Mouse (Mus musculus) CH12.LX (cell line): Measurements from ENCODE around the gene Wdr38. TPM values are rescaled to one million over a fixed set of nuclear protein-coding genes. Genes with fewer than 3 reads are reported as not detected.

Experiments
- DNase-seq: peaks from one replicate; pipeline ENCODE4 v3.0.0-alpha.2; 2013; ENCODE audit errors: extremely low read depth
- H3K27ac ChIP-seq: 2 replicates; pipeline ENCODE4 v1.5.1; 2012; ENCODE audit warnings: low read depth, mild to moderate bottlenecking, control low read depth, moderate library complexity; ENCODE audit not compliant: insufficient read depth
- H3K27me3 ChIP-seq: replicated peaks from 2 replicates; pipeline ENCODE3; 2012; ENCODE audit warnings: inconsistent platforms
- H3K36me3 ChIP-seq, 2 experiments: replicated peaks in 1 of 2; 2 replicates each; pipeline versions ENCODE3 to v1.6.1; 2012; ENCODE audit warnings: inconsistent platforms in 1 of 2, low read length in 1 of 2, mild to moderate bottlenecking in 1 of 2, mixed read lengths in 1 of 2, moderate library complexity in 1 of 2; ENCODE audit not compliant: control insufficient read depth in 1 of 2, insufficient read depth in 1 of 2
- H3K4me1 ChIP-seq, 2 experiments: 2 replicates each; pipeline ENCODE4 v1.6.1; 2012; ENCODE audit warnings: inconsistent platforms in 1 of 2, moderate library complexity in 1 of 2; ENCODE audit not compliant: insufficient read depth in 2 of 2, control insufficient read depth in 1 of 2
- H3K4me2 ChIP-seq: 2 replicates; pipeline ENCODE4 v1.6.1; 2012; ENCODE audit warnings: low read depth, mild to moderate bottlenecking, control low read depth; ENCODE audit not compliant: poor library complexity, insufficient read depth, severe bottlenecking
- H3K4me3 ChIP-seq, 3 experiments: fragments of 150-350 bp in 1 of 3; sonication (generic) in 1 of 3; replicated peaks in 1 of 3; 2 replicates each; pipeline versions ENCODE3 to v1.5.1; 2011 to 2012; ENCODE audit warnings: low read depth in 2 of 3, low read length in 2 of 3, mild to moderate bottlenecking in 2 of 3, moderate library complexity in 2 of 3, control low read depth in 1 of 3, improper control_type of control experiment in 1 of 3, inconsistent platforms in 1 of 3, mixed read lengths in 1 of 3; ENCODE audit not compliant: poor library complexity in 1 of 3
- H3K79me2 ChIP-seq: replicated peaks from 2 replicates; pipeline ENCODE4 v1.6.1; 2012; ENCODE audit warnings: mild to moderate bottlenecking, moderate library complexity; ENCODE audit not compliant: control insufficient read depth, poor library complexity, insufficient read depth, severe bottlenecking; ENCODE audit errors: extremely low read depth
- H3K9ac ChIP-seq: 2 replicates; pipeline ENCODE4 v1.6.1; 2012; ENCODE audit warnings: low read depth, mild to moderate bottlenecking, control low read depth, moderate library complexity; ENCODE audit not compliant: insufficient read depth
- H3K9me3 ChIP-seq: replicated peaks from 2 replicates; pipeline ENCODE3; 2012; ENCODE audit warnings: low read length, inconsistent platforms, mixed read lengths
- CHD2 ChIP-seq: IDR thresholded peaks from 2 replicates; pipeline ENCODE4 v1.6.1; 2011; ENCODE audit warnings: low read length, improper control_type of control experiment
- CTCF ChIP-seq, 2 experiments: IDR thresholded peaks in 1 of 2; conservative IDR thresholded peaks in 1 of 2; 2 replicates each; pipeline ENCODE4 v1.5.1; 2011 to 2012; ENCODE audit warnings: low read depth in 2 of 2, low read length in 2 of 2, improper control_type of control experiment in 1 of 2, inconsistent platforms in 1 of 2, mild to moderate bottlenecking in 1 of 2, moderate library complexity in 1 of 2
- E2F4 ChIP-seq: IDR thresholded peaks from 2 replicates; pipeline ENCODE4 v1.6.1; 2011; ENCODE audit warnings: low read depth, low read length, improper control_type of control experiment; ENCODE audit not compliant: insufficient replicate concordance
- EP300 ChIP-seq: IDR thresholded peaks from 2 replicates; pipeline ENCODE4 v1.6.1; 2011; ENCODE audit warnings: low read length, improper control_type of control experiment
- IRF4 ChIP-seq: IDR thresholded peaks from 2 replicates; pipeline ENCODE4 v1.6.1; 2014; ENCODE audit warnings: low read depth, mild to moderate bottlenecking, inconsistent platforms, low read length, improper control_type of control experiment
- JUN ChIP-seq: IDR thresholded peaks from 2 replicates; pipeline ENCODE4 v1.6.1; 2011; ENCODE audit warnings: low read depth, mild to moderate bottlenecking, low read length, improper control_type of control experiment, moderate library complexity; ENCODE audit not compliant: insufficient read depth
- JUND ChIP-seq: conservative IDR thresholded peaks from 2 replicates; pipeline ENCODE4 v1.6.1; 2011; ENCODE audit warnings: low read depth, low read length, improper control_type of control experiment
- KAT2A ChIP-seq: IDR thresholded peaks from 2 replicates; pipeline ENCODE4 v1.6.1; 2012; ENCODE audit warnings: low read length, improper control_type of control experiment, inconsistent platforms; ENCODE audit not compliant: insufficient replicate concordance
- MAX ChIP-seq: IDR thresholded peaks from 2 replicates; pipeline ENCODE4 v1.6.1; 2011; ENCODE audit warnings: low read length, improper control_type of control experiment
- MAZ ChIP-seq: IDR thresholded peaks from 2 replicates; pipeline ENCODE4 v1.6.1; 2012; ENCODE audit warnings: low read depth, mild to moderate bottlenecking, inconsistent platforms, low read length, improper control_type of control experiment, moderate library complexity
- MEF2A ChIP-seq: IDR thresholded peaks from 2 replicates; pipeline ENCODE4 v1.6.1; 2014; ENCODE audit warnings: low read depth, mild to moderate bottlenecking, inconsistent platforms, low read length, improper control_type of control experiment, borderline replicate concordance
- MXI1 ChIP-seq: IDR thresholded peaks from 2 replicates; pipeline ENCODE4 v1.6.1; 2011; ENCODE audit warnings: mild to moderate bottlenecking, low read depth, low read length, improper control_type of control experiment
- MYC ChIP-seq: IDR thresholded peaks from 2 replicates; pipeline ENCODE4 v1.6.1; 2011; ENCODE audit warnings: low read depth, mild to moderate bottlenecking, improper control_type of control experiment, low read length
- NELFE ChIP-seq: IDR thresholded peaks from 2 replicates; pipeline ENCODE4 v1.6.1; 2011; ENCODE audit warnings: low read depth, low read length, improper control_type of control experiment
- NRF1 ChIP-seq: IDR thresholded peaks from 2 replicates; pipeline ENCODE4 v1.6.1; 2014; ENCODE audit warnings: low read depth, mild to moderate bottlenecking, inconsistent platforms, low read length, improper control_type of control experiment, moderate library complexity
- POLR2A ChIP-seq: IDR thresholded peaks from 2 replicates; pipeline ENCODE4 v1.6.1; 2011; ENCODE audit warnings: low read depth, mild to moderate bottlenecking, improper control_type of control experiment, low read length
- RCOR1 ChIP-seq: conservative IDR thresholded peaks from 2 replicates; pipeline ENCODE4 v1.6.1; 2012; ENCODE audit warnings: low read depth, mild to moderate bottlenecking, inconsistent platforms, low read length, improper control_type of control experiment
- SMC3 ChIP-seq: IDR thresholded peaks from 2 replicates; pipeline ENCODE4 v1.6.1; 2011; ENCODE audit warnings: low read depth, low read length, improper control_type of control experiment
- TBP ChIP-seq: conservative IDR thresholded peaks from 2 replicates; pipeline ENCODE4 v1.6.1; 2011; ENCODE audit warnings: low read depth, low read length, improper control_type of control experiment
- TCF12 ChIP-seq: IDR thresholded peaks from 2 replicates; pipeline ENCODE4 v1.6.1; 2014; ENCODE audit warnings: low read depth, mild to moderate bottlenecking, inconsistent platforms, low read length, improper control_type of control experiment
- USF1 ChIP-seq: IDR thresholded peaks from 2 replicates; pipeline ENCODE4 v1.6.1; 2014; ENCODE audit warnings: low read depth, mild to moderate bottlenecking, inconsistent platforms, low read length, improper control_type of control experiment
- USF2 ChIP-seq: conservative IDR thresholded peaks from 2 replicates; pipeline ENCODE4 v1.6.1; 2011; ENCODE audit warnings: low read depth, low read length, improper control_type of control experiment
- ZKSCAN1 ChIP-seq: IDR thresholded peaks from 2 replicates; pipeline ENCODE4 v1.6.1; 2012; ENCODE audit warnings: low read depth, inconsistent platforms, low read length, improper control_type of control experiment, borderline replicate concordance
- dilution Hi-C: fragments of 300-500 bp; cut with MboI; formaldehyde crosslinking; loops from 2 replicates; pipeline ENCODE4 v1.14.3; 2020; ENCODE audit warnings: low sequenced_read_pairs; ENCODE audit not compliant: extremely low pct_unique_long_range_greater_than_20kb, extremely low pct_ligation_motif_present
- in situ Hi-C: fragments of 300-500 bp; cut with MboI; formaldehyde crosslinking; loops from 3 replicates; pipeline ENCODE4 v1.14.3; 2019; ENCODE audit warnings: low sequenced_read_pairs, low pct_ligation_motif_present, low pct_unique_long_range_greater_than_20kb, mixed read lengths
- polyA plus RNA-seq: library from polyadenylated mRNA; unstranded; fragments of >175 nt; gene quantifications from 2 replicates; pipeline ENCODE4 v1.2.1, GENCODE M21; 2012; ENCODE audit warnings: low read depth; ENCODE audit not compliant: insufficient read length
- total RNA-seq, 2 experiments: library from RNA; depleted of rRNA; stranded (reverse); fragments of 300-350 nt in 1 of 2; fragments of >200 nt in 1 of 2; gene quantifications; 2 replicates each; pipeline ENCODE4 v1.2.3; 2012 to 2014

Wdr38 gene
- total and polyA plus RNA-seq, 3 experiments, result 0.28 to 1.0 (median 0.40) TPM

DNA sequence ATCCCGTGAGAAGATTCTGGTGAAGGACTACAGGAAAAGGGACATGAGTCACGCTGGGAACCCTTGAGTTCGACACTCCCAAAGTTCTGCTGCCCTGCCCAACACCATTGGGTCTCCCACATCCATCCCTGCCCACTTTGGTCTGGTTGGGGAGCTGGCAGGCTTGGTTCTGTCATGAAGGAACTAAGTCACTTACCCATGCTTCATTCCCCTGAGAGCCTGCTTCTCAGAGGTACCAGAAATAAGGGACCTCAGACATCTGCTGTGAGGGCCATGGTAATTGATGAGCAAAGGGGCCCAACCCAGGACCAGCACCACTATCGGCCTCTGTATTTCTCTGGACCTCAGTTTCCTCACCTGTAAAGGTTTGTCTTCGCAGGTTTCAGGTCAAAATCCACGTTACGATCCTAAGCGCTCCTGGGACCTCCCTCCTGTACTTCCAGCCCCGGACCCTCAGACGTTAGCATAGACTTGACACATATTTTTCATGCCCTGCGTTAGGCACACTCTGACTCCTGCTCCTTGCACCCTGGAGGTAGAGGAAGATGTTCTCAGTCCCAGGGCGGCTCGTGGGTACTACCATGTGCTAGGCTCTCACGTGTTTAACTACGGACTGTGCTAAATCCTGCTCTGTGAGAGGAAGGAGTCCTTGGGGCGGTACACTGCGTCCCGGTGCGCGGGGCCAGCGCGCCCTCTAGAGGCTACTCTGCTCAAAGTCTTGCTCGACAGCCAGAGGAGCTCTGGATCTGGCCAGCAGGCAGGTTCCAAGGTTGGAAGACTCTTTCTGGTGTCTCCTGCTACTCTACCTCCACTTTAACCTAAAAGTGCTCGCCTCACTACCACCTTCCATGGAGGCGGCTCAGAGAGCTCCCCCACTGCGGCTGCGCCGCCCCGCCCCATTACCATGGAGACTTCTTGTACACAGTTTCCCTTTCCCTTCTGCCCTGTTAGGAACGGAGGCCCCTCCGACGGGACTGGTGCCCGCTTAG lies at the start of gene Wdr38 (continued):
- peak; percentile 58; the same call in 1 of the 2 replicates for TF ChIP-seq TCF12
- TF ChIP-seq, all 38 proteins: peak for 21

DNA sequence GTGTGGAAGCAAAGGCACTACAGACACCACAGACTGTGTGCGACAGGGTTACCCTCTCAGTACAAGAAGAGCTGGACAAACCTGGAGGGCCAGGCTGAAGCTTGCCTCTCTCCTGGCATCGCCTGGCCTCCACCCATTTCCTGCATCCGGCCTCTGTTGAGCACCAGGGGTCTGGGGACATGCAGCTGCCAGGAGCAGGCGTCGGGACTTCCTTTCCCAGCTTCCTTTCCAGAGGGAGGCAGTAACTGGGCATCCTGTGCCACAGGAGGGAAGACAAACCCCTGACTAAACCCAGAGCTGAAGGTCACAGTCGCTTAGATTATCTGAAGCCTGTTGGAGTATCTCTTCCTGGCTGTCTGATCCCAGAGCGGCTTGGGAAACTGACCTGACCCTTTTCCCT lies 49.7 kb upstream of the Wdr38 start:
- no peak overlapping the region for H3K4me3 ChIP-seq
- in situ Hi-C loops, result no loop called here

DNA sequence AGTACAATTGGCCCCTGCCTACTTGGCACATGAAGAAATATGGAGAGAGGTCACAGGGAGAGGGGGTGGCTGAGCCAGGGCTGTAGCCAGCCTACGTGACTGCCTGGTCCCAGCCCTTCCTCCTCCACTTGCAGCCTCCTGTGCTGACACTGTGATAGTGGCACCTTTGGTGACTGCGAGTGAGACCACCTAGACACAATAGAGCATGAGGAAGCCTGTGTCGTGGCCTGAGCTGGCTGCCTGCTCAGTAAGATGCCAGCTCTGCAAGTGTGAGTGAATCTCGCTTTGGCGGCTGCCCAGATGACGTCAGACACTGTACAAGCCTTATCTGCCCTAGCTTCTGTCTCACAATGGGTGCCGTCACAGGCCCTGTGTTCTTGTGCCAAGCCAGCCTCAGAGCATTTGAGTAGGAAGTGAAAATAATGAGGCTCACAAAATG lies 47.0 kb upstream of the Wdr38 start:
- no peak overlapping the region for H3K4me3 ChIP-seq
- no peaks in the 10 kb centered on the region for H3K79me2 ChIP-seq
- in situ Hi-C loops, result no loop called here
- no peak overlapping the region for H3K27ac ChIP-seq
- no peak for DNase-seq
- dilution Hi-C loops, result no loop called here
- H3K4me1 ChIP-seq, result peaks cover 7 to 28% of the 10 kb centered on the region in 2 experiments; a peak in 3 of 4 replicates
- H3K9ac ChIP-seq, result no peak overlapping the region
- no peak for TF ChIP-seq EP300
- TF ChIP-seq TBP, result no peak
- no peak for TF ChIP-seq JUN
- TF ChIP-seq POLR2A, result no peak
- TF ChIP-seq MXI1, result no peak
- no peak for TF ChIP-seq USF1
- no peak for TF ChIP-seq NRF1
- TF ChIP-seq MEF2A, result no peak
- TF ChIP-seq JUND, result no peak
- no peak for TF ChIP-seq SMC3
- no peak for TF ChIP-seq MAZ
- no peak for TF ChIP-seq CTCF (conservative IDR thresholded peaks at IDR 0.05 in 1 of 2, IDR thresholded peaks at IDR 0.05 in 1 of 2; ENCODE audit: low read depth in 2 of 2, low read length in 2 of 2)
- no peak for TF ChIP-seq RCOR1
- no peak for TF ChIP-seq E2F4
- no peak for TF ChIP-seq CHD2
- TF ChIP-seq MYC, result no peak
- TF ChIP-seq NELFE, result no peak
- no peak for TF ChIP-seq ZKSCAN1
- no peak for TF ChIP-seq MAX
- H3K4me2 ChIP-seq, result no peak overlapping the region
- no peaks in the 10 kb centered on the region for H3K9me3 ChIP-seq
- no peaks in the 10 kb centered on the region for H3K27me3 ChIP-seq
- H3K36me3 ChIP-seq, result peaks cover 0 to 55% of the 10 kb centered on the region in 2 experiments

More for the DNA sequence above, 49.7 kb upstream of the Wdr38 start:
- TF ChIP-seq USF2 (no peak), KAT2A (no peak), SMC3 (no peak), JUN (no peak), IRF4 (no peak), EP300 (no peak)
- H3K4me1 ChIP-seq, result peaks cover 13 to 40% of the 10 kb centered on the region in 2 experiments; a peak in 3 of 4 replicates
- no peak overlapping the region for H3K9ac ChIP-seq
- dilution Hi-C loops, result no loop called here
- no peak overlapping the region for H3K27ac ChIP-seq
- DNase-seq, result no peak
- H3K36me3 ChIP-seq, result peaks cover 0 to 46% of the 10 kb centered on the region in 2 experiments
- H3K4me2 ChIP-seq, result no peak overlapping the region
- H3K9me3 ChIP-seq, result no peaks in the 10 kb centered on the region
- H3K79me2 ChIP-seq, result no peaks in the 10 kb centered on the region
- H3K27me3 ChIP-seq, result no peaks in the 10 kb centered on the region
